Mouse (Mus musculus) cerebral cortex, adult 2 months (tissue): ENCODE measurements around the gene Epha8.

ENCODE experiments used
- WGBS: fragments of 180-500 bp; shearing (Covaris S2); methylation state at CpG from one replicate; pipeline ENCODE4 v1.1.7; 2018; 5-methylcytosine and 5-hydroxymethylcytosine counted together

Epha8 gene

GRCm38 (mm10) chr4:136904767-136905539 lies 51.7 kb downstream of the Epha8 start:
- 5% methylated on average over 23 of the region's 23 CpGs for WGBS

- WGBS: 67% methylated on average over 7 of the region's 7 CpGs
Observed at GRCm38 (mm10) chr4:136899154-136899553, 57.5 kb downstream of the Epha8 start.

- 81% methylated on average over 9 of the region's 9 CpGs for WGBS
Observed at GRCm38 (mm10) chr4:136898637-136899036, 58.0 kb downstream of the Epha8 start, which contains the start of gene C1qa. C1qa (minus strand) TSS chr4:136898803.

GRCm38 (mm10) chr4:136898084-136898598 lies 58.5 kb downstream of the Epha8 start:
- WGBS: 51% methylated on average over 9 of the region's 9 CpGs

- WGBS: 33% methylated on average over 10 of the region's 10 CpGs
Observed at GRCm38 (mm10) chr4:136896461-136896860, 60.2 kb downstream of the Epha8 start.

GRCm38 (mm10) chr4:136895861-136896260 lies 60.8 kb downstream of the Epha8 start:
- WGBS: 5% methylated on average over 14 of the region's 15 CpGs

GRCm38 (mm10) chr4:136894821-136895220 lies 61.8 kb downstream of the Epha8 start:
- WGBS: 72% methylated on average over 4 of the region's 4 CpGs

GRCm38 (mm10) chr4:136893691-136894543 lies 62.7 kb downstream of the Epha8 start:
- WGBS: 5% methylated on average over 9 of the region's 9 CpGs

- WGBS: 74% methylated on average over 5 of the region's 5 CpGs
Observed at GRCm38 (mm10) chr4:136892811-136893210, 63.8 kb downstream of the Epha8 start, which contains the start of gene C1qc. C1qc (minus strand) TSS chr4:136893065.

- 68% methylated on average over 7 of the region's 7 CpGs for WGBS
Observed at GRCm38 (mm10) chr4:136892371-136892770, 64.2 kb downstream of the Epha8 start.

- WGBS: 84% methylated on average over 4 of the region's 4 CpGs
Observed at GRCm38 (mm10) chr4:136891115-136891514, 65.5 kb downstream of the Epha8 start.

GRCm38 (mm10) chr4:136889981-136890380 lies 66.6 kb downstream of the Epha8 start:
- WGBS: 88% methylated on average over 15 of the region's 15 CpGs

GRCm38 (mm10) chr4:136887714-136888113 lies 68.9 kb downstream of the Epha8 start:
- 73% methylated on average over 5 of the region's 5 CpGs for WGBS

GRCm38 (mm10) chr4:136886101-136886500 lies 70.5 kb downstream of the Epha8 start, which contains the start of gene C1qb:
C1qb (minus strand) TSS chr4:136886187.
- 84% methylated on average over 7 of the region's 7 CpGs for WGBS
